Mouse (Mus musculus): ENCODE measurements around the gene Supt7l.
"Not testable (repeated sequence)": the region's sequence is repeated elsewhere in the genome, so short reads cannot be mapped to it uniquely, and the experiment has no call there.

The Supt7l gene

DNA sequence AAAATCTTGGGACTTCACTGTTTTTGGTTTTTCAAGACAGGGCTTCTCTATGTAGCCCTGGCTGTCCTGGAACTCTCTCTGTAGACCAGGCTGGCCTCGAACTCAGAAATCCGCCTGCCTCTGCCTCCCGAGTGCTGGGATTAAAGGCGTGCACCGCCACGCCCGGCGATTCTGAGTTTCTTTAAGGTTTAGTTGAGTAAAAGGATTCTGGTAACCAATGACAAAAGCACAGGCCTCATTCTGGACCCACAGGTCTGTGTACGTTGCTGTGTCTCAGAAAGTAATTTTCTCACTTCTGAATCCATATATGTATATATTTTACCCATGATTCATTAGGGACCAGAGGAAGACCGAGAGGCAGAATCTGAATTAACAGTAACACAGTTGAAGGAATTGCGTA, at the start of gene Supt7l:
TSS of gene Supt7l (minus strand) at position 101 of the 400 bp plus-strand sequence.
- DNase-seq: not testable (repeated sequence)

DNA sequence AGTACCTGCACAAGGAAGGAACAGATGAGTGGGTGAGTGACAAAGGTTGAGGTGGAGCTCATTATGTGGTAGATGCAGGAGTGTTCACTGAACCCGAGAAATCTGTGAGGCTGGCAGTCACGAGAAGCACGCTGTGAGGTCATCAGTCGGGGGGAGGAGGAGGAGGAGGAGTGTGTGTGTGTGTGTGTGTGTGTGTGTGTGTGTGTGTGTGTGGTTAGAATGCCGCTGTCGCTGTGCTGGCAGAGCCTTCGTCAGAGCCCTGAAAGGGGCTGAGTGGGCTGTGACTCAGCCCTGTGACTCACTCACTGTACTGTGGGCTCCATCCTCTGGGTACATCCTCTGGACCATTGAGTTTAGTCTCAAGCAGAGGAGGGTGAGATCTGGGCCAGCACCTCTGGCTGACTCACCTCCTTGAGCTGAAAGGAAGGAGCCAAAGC, 49.0 kb upstream of the Supt7l start:
- DNase-seq: peak; percentile 45 to 66

DNA sequence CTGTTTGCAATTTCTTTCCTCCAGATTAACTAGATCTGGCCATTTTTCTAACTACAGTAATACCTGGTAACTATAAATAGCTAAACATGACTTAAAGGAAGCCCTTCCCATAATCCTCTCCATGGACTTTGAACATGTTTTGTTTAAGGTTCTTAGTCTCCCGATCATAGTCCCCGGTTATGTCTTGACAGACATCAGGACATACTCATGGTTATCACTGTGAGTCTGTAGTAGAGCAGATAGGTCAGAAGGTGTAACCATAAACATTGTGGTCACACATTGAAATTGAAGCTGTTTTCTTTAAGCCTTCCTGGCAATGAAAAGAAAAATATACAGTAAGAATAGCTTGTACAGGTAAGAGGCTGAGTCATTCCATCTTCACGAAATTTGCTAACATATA, 46.1 kb upstream of the Supt7l start:
- DNase-seq: no peak

DNA sequence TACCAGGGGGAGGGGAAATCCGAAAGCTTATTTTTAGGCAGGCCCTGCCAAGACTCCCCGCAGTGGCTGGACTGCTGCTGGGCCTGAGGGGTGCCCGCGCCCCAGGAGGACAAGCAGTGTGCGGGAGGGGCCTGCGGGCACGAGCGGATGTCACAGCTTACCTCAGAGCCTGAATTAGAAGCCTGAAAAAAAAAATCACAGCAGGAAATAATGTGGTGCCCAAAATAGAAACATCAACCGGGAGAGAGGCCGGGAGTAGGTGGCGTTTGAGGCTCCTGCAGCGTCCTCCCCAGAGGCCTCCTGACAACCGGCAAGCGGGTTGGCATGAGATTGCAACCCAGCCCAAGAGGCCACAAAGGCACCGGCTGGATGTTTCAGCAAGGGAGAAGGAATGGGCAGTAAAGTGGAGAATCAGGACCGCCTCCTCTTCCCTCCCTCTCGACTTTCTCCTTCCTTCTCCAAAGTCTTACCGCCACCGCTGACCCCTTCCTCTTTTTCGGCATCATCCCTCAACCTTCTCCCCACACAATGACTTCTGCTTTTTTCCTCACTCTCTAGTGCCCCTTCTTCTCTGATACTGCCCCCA, 43.5 kb upstream of the Supt7l start:
- peak; percentile 68 to 88 for DNase-seq

DNA sequence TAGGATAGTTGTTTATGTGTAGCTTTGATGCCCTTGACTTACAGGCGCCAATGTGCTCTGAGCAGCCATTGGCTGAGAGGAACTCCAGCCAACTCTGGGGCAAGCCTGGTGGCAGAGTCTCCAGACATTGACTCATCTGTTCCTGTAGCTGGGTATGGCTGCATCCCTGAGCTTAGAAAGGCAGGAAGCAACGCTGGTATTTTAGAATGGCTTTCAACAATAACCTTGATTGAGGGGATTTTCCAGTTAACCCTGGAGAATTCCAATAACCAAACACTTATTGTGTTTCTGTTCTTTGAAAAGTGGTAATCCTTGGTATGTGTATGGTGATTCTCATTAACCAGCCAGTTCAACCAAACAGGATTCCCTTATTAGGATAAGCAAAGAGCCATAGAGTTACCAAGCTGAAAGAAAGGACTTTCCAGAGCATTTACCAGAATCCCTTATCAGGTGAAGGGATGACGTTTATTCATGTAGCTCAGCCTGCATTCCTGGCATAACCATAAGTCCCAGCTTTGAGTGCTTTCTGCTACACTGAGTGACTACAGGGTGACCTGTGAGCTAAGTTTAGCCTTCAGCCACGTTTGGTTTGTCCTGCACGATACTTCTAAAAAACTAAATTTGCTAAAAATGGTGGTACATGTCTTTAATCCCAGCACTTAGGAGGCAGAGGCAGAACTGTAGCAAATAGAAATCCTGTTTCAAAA, 40.5 kb upstream of the Supt7l start:
- no peak for DNase-seq

DNA sequence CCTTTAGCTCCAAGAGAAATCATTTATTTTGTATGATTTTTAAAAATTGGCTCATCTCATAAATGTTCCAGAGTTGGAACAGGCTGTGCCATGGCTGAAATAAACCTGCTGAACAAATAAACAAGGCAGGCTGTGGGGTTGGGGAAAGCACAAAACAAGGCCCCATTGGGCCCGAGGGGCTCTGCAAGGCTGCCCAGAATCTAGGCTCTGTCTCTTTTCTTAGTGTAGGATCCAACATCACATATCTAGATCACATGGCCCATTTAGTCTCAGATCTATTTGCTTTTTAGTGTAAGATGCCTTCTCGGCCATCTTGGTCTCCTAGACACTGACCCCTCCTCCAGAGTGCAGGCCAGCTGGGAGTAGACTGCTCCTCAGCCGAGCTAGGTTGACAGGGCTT, 38.9 kb upstream of the Supt7l start:
- DNase-seq: no peak

DNA sequence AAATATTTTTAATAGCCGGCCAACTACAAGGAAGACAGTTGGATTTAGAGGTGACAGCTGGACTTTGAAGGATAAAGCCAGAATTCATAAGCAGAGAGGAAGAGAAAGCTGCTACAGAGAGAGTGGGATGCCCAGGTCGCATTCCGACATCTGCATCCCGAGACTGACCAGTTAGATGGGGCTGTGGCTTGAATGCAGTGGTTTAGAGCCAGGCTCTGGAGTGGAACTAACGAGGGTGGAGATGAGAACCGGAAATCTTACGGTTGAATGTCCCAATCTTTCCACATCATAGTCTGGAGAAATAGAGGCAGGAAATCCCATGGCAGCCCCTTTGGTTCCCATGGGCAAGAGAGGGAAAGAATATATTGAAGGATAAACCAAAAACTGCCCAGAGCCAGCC, 38.4 kb upstream of the Supt7l start:
- DNase-seq: no peak

DNA sequence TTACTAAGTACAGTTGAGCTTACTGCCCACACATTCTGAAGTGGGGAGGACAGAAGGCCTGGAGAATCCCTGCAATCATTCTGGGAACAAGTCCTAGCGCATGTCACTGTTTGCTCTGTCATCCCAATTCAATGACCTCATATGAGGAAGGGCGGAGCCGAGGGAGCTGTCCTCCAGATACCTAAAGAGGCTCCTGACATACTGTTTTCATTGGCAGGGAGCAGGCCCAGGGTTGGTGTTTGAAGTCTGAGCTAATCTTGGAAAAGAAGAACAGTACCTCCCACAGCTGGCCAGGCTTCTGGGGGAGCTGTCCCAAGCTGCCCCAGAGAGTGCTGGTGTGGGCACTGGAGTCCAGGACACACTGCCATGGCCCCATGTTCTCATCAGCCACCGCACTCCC, 37.4 kb upstream of the Supt7l start:
- DNase-seq: peak; percentile 20 to 47

DNA sequence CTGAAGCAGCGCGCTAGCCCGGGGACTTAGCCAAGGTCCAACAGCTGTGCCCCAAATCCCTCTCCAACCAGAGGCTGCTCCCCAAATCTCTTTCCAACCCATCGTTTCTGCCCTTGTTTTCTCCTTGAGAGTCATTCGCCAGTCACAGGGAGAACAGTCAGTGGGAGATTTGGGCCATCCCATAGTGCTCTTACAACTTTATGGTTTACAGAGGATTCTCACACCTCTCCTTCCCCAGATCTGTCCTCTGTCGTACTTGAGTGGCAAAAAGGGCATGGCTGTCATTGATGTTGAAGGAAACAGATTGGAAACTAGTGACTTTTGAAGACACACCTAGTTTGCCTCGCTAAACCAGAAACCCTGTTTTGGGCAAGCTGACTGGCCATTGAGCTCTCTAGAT, 36.3 kb upstream of the Supt7l start:
- no peak for DNase-seq

DNA sequence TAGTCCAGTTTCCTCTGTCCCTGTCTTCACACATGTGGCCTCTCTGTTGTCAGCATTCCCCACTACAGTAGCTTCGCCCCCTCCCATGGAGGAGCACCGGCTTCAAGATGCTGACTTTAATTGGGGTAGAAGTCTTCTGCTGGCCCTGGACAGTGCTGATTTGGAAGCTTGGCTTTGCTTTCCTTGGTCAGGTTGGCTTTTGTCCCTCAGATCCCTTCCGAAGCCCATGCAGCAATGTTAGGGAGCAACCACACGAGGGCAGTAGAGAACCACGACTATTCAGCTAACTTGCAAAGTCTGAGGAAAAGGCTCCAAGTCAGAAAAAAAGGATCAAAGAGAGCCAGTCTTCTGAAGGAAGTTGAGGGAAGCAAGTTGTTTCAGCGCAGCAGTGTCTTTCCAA, 35.9 kb upstream of the Supt7l start:
- DNase-seq: peak; percentile 71 to 76

DNA sequence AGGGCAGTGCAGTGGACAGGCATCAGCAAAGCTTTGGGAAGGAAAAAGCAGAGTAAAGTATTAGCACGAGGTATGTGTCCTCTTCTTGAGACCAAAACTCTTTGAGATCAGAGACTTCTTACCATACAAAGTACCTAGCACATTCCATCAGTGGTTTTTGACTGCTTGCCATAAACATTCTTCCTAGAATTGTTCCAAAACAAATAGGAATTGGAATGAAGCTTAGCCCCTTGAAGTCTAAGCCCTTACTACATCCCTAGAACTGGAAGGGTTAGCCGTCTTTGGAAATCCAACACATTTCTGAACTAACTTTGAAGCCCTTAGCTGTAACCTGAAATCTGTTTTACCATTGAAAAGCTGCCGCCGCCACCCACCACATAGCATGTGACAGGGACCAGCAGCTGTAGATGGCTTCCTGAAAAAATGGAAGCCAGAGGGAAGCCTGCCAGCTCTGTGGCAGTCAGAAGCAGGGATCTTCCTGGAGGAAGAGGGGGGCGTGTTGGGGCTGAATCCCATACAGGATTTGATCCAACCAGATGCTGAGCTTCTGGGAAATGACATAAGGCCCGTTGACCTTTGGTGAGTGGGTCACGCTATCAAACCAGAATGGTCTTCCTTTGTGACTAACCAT, 34.5 kb upstream of the Supt7l start:
- peak; percentile 76 to 81 for DNase-seq

DNA sequence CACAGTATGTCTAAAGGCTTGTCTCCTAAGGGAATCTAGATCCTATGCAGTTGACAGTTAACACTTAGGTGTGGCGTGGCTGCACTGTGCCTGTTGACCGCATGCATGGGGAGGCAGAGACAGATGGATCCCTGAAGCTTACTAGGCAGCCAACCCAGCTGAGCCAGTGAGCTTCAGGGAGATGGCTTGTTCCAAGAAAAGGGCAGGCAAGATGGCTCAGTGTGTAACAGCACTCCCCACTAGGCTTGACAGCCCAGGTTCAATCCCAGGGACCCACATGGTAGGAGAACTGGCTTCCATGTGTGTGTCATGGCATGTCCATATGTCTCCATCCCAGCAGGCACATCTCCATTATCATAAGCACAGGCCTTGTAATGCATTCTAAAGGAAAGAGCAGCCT, 32.7 kb upstream of the Supt7l start:
- no peak for DNase-seq

DNA sequence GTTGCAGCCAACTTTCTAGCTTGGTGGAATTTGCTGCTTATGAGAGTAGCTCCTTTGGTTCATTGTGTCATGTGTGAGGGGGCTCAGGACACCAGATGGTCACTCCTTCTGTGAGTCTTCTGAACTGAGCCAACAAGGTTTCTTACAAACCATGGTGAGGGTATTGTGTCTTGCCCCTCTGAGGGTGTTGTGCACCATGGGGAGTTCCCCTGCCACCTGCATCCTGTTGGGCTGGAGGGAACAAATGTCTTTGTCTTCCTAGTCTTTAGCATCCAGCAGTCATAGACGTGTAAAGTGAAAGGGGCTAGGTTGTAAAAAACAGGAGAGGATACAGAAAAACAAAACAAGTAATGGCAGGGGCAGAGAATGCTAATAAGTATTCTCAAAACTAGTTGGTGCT, 31.8 kb upstream of the Supt7l start:
- DNase-seq: no peak

DNA sequence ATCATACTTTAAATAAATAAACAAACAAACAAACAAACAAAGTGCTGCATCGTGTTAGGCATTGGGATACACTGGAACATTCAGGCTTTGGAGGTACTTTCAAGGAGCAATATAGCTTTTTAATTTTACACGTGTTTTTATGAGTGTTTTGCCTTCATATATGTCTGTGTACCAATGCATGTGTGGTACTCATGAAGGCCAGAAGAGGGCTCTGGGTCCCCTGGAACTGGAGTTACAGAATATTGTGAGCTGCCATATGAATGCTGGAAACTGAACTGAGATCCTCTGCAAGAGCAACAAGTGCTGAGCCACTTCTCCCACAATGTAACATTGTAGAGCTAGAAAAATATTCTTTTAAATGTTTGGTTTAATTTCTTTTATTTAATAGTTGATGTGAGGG, 7.6 kb upstream of the Supt7l start:
- DNase-seq: no peak

DNA sequence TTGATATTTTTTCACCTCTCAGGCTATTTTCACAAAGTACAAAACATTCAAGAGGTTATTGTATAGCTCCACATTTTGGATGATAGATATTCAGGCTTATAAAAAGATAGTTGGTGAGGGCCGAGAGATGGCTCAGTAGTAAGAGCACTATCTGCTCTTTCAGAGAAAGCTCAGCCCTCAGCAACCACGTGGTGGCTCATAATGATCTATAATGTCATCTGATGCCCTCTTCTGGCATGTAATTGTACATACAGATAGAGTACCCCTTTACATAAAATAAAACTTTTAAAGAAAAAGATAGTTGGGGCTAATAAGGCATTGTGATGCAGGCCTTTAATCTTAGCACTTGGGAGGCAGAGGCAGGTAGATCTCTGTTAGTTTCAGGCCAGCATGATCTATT, 953 bp upstream of the Supt7l start:
- DNase-seq: no peak

DNA sequence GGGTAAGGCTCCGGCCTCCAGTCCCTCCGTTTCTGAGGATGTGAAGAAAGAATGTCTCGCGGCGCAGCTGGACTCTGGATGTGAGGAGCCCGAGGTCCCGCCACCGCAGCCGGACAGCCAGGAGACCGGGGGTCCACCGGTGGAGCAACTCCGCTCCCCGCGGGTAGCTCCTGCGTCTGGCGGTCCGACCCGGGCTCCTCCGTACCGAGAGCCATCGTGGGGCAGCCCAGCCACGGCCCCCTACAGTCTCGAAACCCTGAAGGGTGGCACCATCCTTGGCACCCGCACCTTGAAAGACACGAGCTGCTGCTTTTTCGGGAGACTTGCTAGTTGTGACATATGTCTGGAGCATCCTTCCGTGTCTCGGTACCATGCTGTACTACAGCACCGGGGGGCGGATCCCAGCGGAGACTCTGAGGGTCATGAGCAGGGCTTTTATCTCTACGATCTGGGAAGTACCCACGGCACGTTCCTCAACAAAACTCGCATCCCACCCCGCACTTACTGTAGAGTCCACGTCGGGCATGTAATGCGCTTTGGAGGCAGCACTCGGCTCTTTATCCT, 408 bp downstream of the Supt7l start:
- no peak for DNase-seq

DNA sequence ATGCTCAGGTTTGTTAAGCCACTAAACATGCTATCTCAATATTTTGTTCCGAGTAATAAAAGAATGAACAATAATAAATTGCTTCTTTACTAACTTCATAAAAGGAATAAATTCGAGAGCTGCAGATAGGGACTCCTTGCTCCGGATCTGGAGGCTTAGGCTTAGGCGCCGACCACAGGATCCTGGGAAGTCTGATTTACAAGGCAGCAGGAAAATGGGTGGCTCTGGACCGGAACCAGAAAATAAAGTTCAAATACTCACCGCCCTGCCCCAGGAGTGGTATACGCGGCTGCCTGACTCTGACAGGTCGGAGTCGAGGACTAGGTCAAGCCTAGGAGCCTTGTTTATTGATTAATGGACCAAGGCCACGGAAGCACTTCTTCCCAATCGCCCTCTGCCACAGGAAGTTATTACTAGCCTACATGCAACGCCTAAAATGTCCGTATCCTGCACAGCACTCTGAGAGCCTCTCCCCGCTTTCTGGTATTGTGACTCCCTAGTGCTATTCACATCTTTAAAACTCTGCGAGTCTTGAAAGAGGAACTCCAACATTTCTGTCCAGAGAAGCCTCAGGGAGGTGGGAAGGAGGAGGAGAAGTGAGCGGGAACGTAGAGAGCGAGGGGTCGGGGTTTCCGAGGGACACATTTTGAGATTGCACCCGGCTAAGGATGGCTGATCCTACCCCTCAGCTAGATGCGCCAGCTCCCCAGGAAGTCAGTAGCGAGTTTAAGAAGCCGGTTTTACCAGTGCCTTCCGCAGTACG, 1.1 kb downstream of the Supt7l start, which contains the start of gene Slc4a1ap:
TSS of gene Slc4a1ap (plus strand) at position 642 of the 763 bp plus-strand sequence.
- DNase-seq: peak; percentile 75 to 81

DNA sequence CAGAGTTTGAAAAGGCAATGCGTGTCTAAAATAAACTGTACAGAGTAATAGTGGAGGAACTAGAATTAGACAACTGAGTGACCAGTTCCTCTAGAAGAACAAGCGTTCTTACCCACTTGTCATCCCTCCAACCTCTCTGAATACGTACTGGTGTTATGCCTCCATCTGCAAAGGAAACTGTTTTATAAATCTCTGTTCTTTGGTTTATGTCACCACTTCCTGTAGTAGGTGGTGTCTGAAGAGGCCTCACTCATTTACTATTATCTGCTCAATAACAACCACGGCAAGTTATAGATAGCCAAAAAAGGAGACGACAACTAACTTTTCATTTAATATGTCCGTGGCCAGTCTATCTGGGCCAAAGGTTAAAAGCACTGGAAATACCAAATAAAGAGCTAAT, 7.1 kb downstream of the Supt7l start:
- DNase-seq: no peak

DNA sequence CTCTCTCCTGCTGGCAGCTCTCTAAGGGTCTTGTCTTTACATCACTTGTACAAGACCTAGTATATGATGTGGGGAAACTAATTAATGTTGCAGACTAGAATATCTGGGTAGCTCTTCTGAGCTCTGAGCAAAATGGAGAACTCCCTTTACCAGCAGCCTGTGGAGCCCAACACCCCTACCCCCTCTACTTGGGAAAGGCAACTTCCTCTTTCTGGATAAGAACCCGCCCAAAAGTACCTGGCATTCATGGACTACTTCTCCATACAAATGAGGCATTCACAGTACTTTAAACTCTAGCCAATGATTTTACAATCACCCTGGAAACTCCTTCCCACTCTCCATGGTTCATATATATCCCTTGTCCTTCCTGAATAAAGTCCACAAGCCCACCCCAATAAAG, 15.1 kb downstream of the Supt7l start:
- DNase-seq: no peak

DNA sequence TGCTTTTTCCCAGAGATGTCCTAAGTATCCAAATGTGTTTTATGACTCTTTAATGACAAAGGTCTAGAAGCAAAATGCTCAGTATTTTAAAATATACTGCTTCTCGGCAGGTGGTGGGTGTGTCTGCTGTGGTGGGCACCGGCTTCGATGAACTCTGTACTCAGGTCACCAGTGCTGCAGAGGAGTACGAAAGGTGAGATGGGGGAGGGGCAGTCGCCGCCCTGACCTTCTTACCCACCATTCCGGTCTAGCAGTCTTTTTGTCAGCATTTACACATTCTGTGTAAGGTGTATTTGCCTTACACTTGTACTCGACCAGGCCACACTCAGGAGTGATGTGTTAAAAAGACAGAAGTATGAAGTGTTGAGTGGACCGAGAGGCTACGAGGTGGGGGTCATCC, 22.8 kb downstream of the Supt7l start:
- no peak for DNase-seq

DNA sequence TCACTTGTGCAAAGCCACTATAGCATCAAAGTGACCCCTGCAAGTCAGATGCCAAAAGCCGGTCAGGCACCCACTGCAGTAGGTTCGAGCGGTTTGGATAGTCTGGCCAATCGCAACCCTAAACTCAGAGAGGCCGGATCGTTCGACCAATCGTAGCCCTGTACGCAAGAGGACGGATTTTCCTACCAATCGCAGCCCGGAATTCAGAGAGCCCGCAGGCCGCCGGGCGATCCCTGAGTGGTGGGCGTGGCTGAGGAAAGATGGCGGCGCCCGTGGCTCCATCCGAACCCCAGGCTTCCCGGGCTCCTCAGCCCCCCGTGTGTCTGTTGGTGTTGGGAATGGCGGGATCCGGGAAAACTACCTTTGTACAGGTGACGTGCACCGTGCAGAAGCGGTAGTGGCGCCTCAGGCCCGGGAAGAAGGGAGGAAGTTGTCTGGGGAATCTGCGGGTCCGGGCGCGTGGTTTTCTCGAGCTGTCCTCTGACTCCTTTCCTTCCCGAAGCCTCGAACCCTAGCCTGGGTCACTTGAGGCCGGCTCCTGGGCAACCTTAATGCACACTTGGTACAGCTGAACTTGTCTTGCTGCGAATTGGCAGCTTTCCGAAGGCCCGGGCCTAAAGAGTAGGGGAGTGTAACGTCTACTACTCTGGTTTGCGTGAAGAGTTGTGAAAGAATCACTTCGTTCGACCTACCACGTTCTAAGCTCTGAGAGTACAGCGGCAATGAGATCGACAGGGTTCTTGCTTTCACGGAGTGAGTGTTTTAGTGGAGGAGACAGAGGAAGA, 32.9 kb downstream of the Supt7l start, which contains the start of gene Gpn1:
TSS of gene Gpn1 (plus strand) at position 229 of the 785 bp plus-strand sequence.
- DNase-seq: peak; percentile 94 to 97

DNA sequence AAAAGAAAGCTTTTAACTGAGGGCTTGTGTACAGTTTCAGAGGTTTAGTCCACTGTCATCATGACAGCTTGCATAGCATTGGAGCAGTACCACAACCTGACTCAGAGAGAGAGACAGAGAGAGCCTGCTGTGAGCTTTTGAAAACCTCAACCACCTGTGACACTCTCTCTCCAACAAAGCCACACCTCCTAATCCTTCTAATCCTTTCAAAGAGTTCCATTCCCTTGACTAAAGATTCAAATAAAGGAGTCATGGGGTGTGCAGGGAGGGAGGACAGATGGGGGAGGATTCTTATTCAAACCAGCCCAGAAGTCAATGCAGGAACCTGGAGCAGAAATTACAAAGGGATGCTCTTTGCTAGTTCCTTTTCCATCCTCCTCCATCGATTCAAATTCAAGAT, 35.6 kb downstream of the Supt7l start:
- DNase-seq: no peak
